ENCODE assay signal across 33 mouse cellular contexts in genomic region chr1:150043061-150043460, GRCm38 (mm10). TPM values are rescaled to one million over a fixed set of nuclear protein-coding genes. Genes with fewer than 3 reads are reported as not detected.
DNase-seq lines count a peak whose midpoint lies in the region; ATAC-seq and TF ChIP-seq lines count a peak whose summit lies in the region.
"Had no signal": no experiment of that assay in that cellular context is flagged by ENCODE, and none has a peak within 500 bp of the region (broad histone marks: within the 10 kb centered on the region; RNA-seq: fewer than 3 reads in every experiment).

No protein-coding gene starts in this region.

- in situ Hi-C loops in Patski (cut with MboI; ENCODE audit: low pct_unique_long_range_greater_than_20kb) = no loop called here

- H3K4me2 ChIP-seq in heart, embryonic 11.5 days = no peak overlapping the region
- no peak overlapping the region for H3K4me2 ChIP-seq in forebrain, embryonic 11.5 days (ENCODE audit: low read depth, low read length, severe bottlenecking)
- no peak overlapping the region for H3K4me2 ChIP-seq in midbrain, embryonic 13.5 days (replicated peaks)
- H3K4me2 ChIP-seq: embryonic facial prominence, embryonic 12.5 days; hindbrain, embryonic 15.5 days; liver, embryonic 13.5 days; neural tube, embryonic 12.5 days had no signal

- no peak overlapping the region for H3K27ac ChIP-seq in heart, embryonic 11.5 days (ENCODE audit: low read depth, low read length)
- H3K27ac ChIP-seq in forebrain, embryonic 11.5 days (ENCODE audit: low read depth, low read length) = no peak overlapping the region
- H3K27ac ChIP-seq in midbrain, embryonic 13.5 days = no peak overlapping the region
- H3K27ac ChIP-seq: embryonic facial prominence, embryonic 12.5 days; forebrain, embryonic 10.5 days; hindbrain, embryonic 10.5 days; hindbrain, embryonic 15.5 days; kidney, postnatal 0 days; liver, embryonic 13.5 days; macrophage; neural tube, embryonic 12.5 days had no signal

- no peak overlapping the region for H3K9ac ChIP-seq in heart, embryonic 11.5 days (ENCODE audit: low read depth, low read length)
- no peak overlapping the region for H3K9ac ChIP-seq in forebrain, embryonic 11.5 days (ENCODE audit: low read length)
- H3K9ac ChIP-seq in midbrain, embryonic 13.5 days (replicated peaks) = no peak overlapping the region
- H3K9ac ChIP-seq: embryonic facial prominence, embryonic 12.5 days; forebrain, postnatal 0 days; hindbrain, embryonic 15.5 days; liver, embryonic 13.5 days; neural tube, embryonic 12.5 days had no signal

- no peak for TF ChIP-seq CTCF in Patski (IDR thresholded peaks at IDR 0.05)

- CTCF ChIA-PET in Patski (lab: Charles Lee) = interaction anchor here (1.2 kb wide), 1 partner anchor 87 kb away, joined by 4 read pairs; no protein-coding TSS in a partner anchor

- H3K9me3 ChIP-seq in heart, embryonic 11.5 days (replicated peaks; ENCODE audit: control insufficient read depth, low read length) = no peaks in the 10 kb centered on the region
- H3K9me3 ChIP-seq in forebrain, embryonic 11.5 days (ENCODE audit: control insufficient read depth, low read length) = no peaks in the 10 kb centered on the region
- H3K9me3 ChIP-seq in midbrain, embryonic 13.5 days = no peaks in the 10 kb centered on the region
- H3K9me3 ChIP-seq: embryonic facial prominence, embryonic 12.5 days; forebrain, embryonic 10.5 days; hindbrain, embryonic 10.5 days; hindbrain, embryonic 15.5 days; liver, embryonic 13.5 days; neural tube, embryonic 12.5 days had no signal

- no peak for DNase-seq in heart, adult 9 months (ENCODE audit: low spot score in 2 of 2)
- DNase-seq in 3T3-L1 (ENCODE audit: low read depth, low spot score) (peak; percentile 74), Patski (ENCODE audit: low read depth, low spot score) (no peak)
- peak; percentile 8 for DNase-seq in mesoderm, embryonic 11.5 days (ENCODE audit: low read depth, low spot score)
- no peak for DNase-seq in forebrain, embryonic 11.5 days (ENCODE audit: low spot score)
- DNase-seq: adrenal gland, postnatal 14 days; B cell, adult 2 months; cerebellum, adult 11 months; cerebellum, adult 9-10 months; cerebellum, postnatal 36 days; forebrain, postnatal 0 days; gastrocnemius, postnatal 10 days; kidney, adult 8-10 months; kidney, postnatal 4 days; layer of hippocampus, postnatal 36 days; left cerebral cortex, postnatal 4 days; liver, embryonic 13.5 days; lung, adult 18-20 months; thymus, postnatal 4 days had no signal

- no peaks in the 10 kb centered on the region for H3K36me3 ChIP-seq in heart, embryonic 11.5 days (ENCODE audit: control insufficient read depth, insufficient read depth, low read length)
- no peaks in the 10 kb centered on the region for H3K36me3 ChIP-seq in forebrain, embryonic 11.5 days (ENCODE audit: control insufficient read depth, insufficient read depth, low read length)
- no peaks in the 10 kb centered on the region for H3K36me3 ChIP-seq in midbrain, embryonic 13.5 days
- H3K36me3 ChIP-seq: embryonic facial prominence, embryonic 12.5 days; forebrain, embryonic 10.5 days; hindbrain, embryonic 10.5 days; hindbrain, embryonic 15.5 days; liver, embryonic 13.5 days; neural tube, embryonic 12.5 days had no signal

- 0 out of 2 replicates have a peak, but pooled peaks have one; percentile 52 for ATAC-seq in heart, embryonic 11.5 days (replicated peaks; ENCODE audit: insufficient number of reproducible peaks, low FRiP score, low TSS enrichment)
- peak; percentile 35 for ATAC-seq in Patski
- no peak for ATAC-seq in forebrain, embryonic 11.5 days (replicated peaks; ENCODE audit: low FRiP score)
- no peak for ATAC-seq in midbrain, embryonic 13.5 days
- ATAC-seq: forebrain, postnatal 0 days; inflammation-experienced regulatory T-cells, adult 6 months; lung, postnatal 0 days; midbrain, embryonic 16.5 days had no signal

- POLR2A ChIA-PET in Patski (lab: Charles Lee) = no interaction called here

- H3K27me3 ChIP-seq in heart, embryonic 11.5 days (ENCODE audit: control insufficient read depth, insufficient read depth, low read length) = no peaks in the 10 kb centered on the region
- H3K27me3 ChIP-seq in Patski = no peaks in the 10 kb centered on the region
- no peaks in the 10 kb centered on the region for H3K27me3 ChIP-seq in forebrain, embryonic 11.5 days (ENCODE audit: control insufficient read depth, insufficient read depth, low read length)
- H3K27me3 ChIP-seq in midbrain, embryonic 13.5 days = no peaks in the 10 kb centered on the region
- H3K27me3 ChIP-seq: CH12.LX; embryonic facial prominence, embryonic 12.5 days; hindbrain, embryonic 15.5 days; liver, embryonic 13.5 days; neural tube, embryonic 12.5 days had no signal

- no peak overlapping the region for H3K4me3 ChIP-seq in heart, embryonic 11.5 days (ENCODE audit: low read depth, low read length)
- H3K4me3 ChIP-seq in forebrain, embryonic 11.5 days (ENCODE audit: low read depth, low read length) = no peak overlapping the region
- no peak overlapping the region for H3K4me3 ChIP-seq in midbrain, embryonic 13.5 days (replicated peaks)
- H3K4me3 ChIP-seq: embryonic facial prominence, embryonic 12.5 days; forebrain, embryonic 10.5 days; hindbrain, embryonic 10.5 days; hindbrain, embryonic 15.5 days; liver, embryonic 13.5 days; neural tube, embryonic 12.5 days had no signal

- 48% methylated on average over 3 of the region's 3 CpGs for WGBS in heart, embryonic 11.5 days (ENCODE audit: insufficient replicate concordance)
- 91% methylated on average over 3 of the region's 3 CpGs for WGBS in forebrain, embryonic 11.5 days
- 96% methylated on average over 3 of the region's 3 CpGs for WGBS in midbrain, embryonic 13.5 days

- H3K4me1 ChIP-seq in heart, embryonic 11.5 days (ENCODE audit: control insufficient read depth, insufficient read depth, low read length) = no peaks in the 10 kb centered on the region
- no peaks in the 10 kb centered on the region for H3K4me1 ChIP-seq in forebrain, embryonic 11.5 days (replicated peaks; ENCODE audit: control insufficient read depth, insufficient read depth, low read length)
- H3K4me1 ChIP-seq in midbrain, embryonic 13.5 days (replicated peaks) = no peaks in the 10 kb centered on the region
- H3K4me1 ChIP-seq: embryonic facial prominence, embryonic 12.5 days; forebrain, embryonic 10.5 days; hindbrain, embryonic 10.5 days; hindbrain, embryonic 15.5 days; liver, embryonic 13.5 days; neural tube, embryonic 12.5 days had no signal

RNA-seq across cellular contexts. Expression of gene Ptgs2, which starts 56.8 kb away (rescaled TPM):
- 0.07 and 0.52 TPM in 2 replicates for polyA plus RNA-seq in heart, embryonic 11.5 days (2014; fragmentation: Nextera tagmentation; extraction: Ambion mirVana)
- 2.4 TPM for polyA plus RNA-seq in Patski (2021)
- polyA plus RNA-seq in forebrain, embryonic 11.5 days (2014; fragmentation: Nextera tagmentation; extraction: Ambion mirVana) = 0.07 and 0.31 TPM in 2 replicates
- polyA plus RNA-seq in midbrain, embryonic 13.5 days (2015; fragmentation: Nextera tagmentation; extraction: Ambion mirVana) = not detected in 2 replicates
- polyA plus RNA-seq: forebrain, embryonic 10.5 days; inflammation-experienced regulatory T-cells, adult 6 months; testis, adult 2 months had no signal

Comparison
In these comparisons a context has a peak if more than half of its experiments do, and no peak if none do; other contexts are left out.
1. ATAC-seq: peak in heart, embryonic 11.5 days (single experiment) and Patski (single experiment); none in forebrain, embryonic 11.5 days (single experiment) and midbrain, embryonic 13.5 days (single experiment).
2. DNase-seq: peak in 3T3-L1 (single experiment) and mesoderm, embryonic 11.5 days (single experiment); none in heart, adult 9 months (0 of 2), Patski (single experiment) and forebrain, embryonic 11.5 days (single experiment).